ENCODE assay signal across 10 mouse cellular contexts in the genomic region with DNA sequence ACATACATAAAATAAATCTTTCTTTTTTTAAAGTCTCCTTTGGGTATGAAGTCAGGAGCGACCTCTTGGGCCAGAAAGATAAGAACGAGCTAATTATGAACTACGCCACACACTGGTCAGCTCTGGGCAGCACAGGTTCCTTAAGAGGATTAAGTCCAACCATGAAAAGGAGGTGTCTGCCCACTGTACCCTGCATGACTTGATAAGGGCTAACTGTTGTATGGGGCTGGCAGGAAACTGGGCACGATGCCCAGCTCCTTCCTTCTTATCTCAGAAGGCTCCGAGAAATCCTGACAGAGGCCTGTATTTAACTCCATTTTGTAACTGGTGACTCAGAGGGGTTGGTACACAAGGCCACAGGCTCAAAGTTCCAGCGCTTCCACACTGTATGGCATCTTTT. TPM values are rescaled to one million over a fixed set of nuclear protein-coding genes. Genes with fewer than 3 reads are reported as not detected.
A peak's percentile ranks its signal among the peaks of the same experiment; 100 is the strongest.
DNase-seq lines count a peak whose midpoint lies in the region; ATAC-seq lines count a peak whose summit lies in the region.
"Had no signal": no experiment of that assay in that cellular context is flagged by ENCODE, and none has a peak within 500 bp of the region (broad histone marks: within the 10 kb centered on the region; RNA-seq: fewer than 3 reads in every experiment).

No protein-coding gene starts in this region.

- no peak for ATAC-seq in heart, embryonic 11.5 days (replicated peaks; ENCODE audit: insufficient number of reproducible peaks, low FRiP score, low TSS enrichment)
- peak; percentile 73 for ATAC-seq in heart, embryonic 14.5 days (ENCODE audit: insufficient number of reproducible peaks, insufficient read depth, low FRiP score, low read depth)

- peaks cover 21% of the 10 kb centered on the region for H3K27me3 ChIP-seq in heart, embryonic 11.5 days (ENCODE audit: control insufficient read depth, insufficient read depth, low read length)
- no peaks in the 10 kb centered on the region for H3K27me3 ChIP-seq in heart, embryonic 14.5 days (ENCODE audit: control insufficient read depth, insufficient read depth, low read length)

- no peak overlapping the region for H3K27ac ChIP-seq in heart, embryonic 11.5 days (ENCODE audit: low read depth, low read length)
- H3K27ac ChIP-seq in heart, embryonic 14.5 days (replicated peaks in 1 of 2; ENCODE audit: control insufficient read depth in 1 of 2, insufficient read depth in 1 of 2, low read depth in 2 of 2, low read length in 2 of 2), result peak overlapping the region in 1 of 2 experiments; percentile 50; a peak in 1 of 4 replicates

- no peaks in the 10 kb centered on the region; the same call in 1 of the 2 replicates for H3K9me3 ChIP-seq in heart, embryonic 11.5 days (replicated peaks; ENCODE audit: control insufficient read depth, low read length)
- peaks cover 5% of the 10 kb centered on the region; the same call in 1 of the 2 replicates for H3K9me3 ChIP-seq in heart, embryonic 14.5 days (ENCODE audit: control insufficient read depth, low read length)

- 58% methylated on average over 6 of the region's 6 CpGs for WGBS in heart, embryonic 11.5 days (ENCODE audit: insufficient replicate concordance)
- 23% methylated on average over 6 of the region's 6 CpGs for WGBS in heart, embryonic 14.5 days

- H3K4me2 ChIP-seq in heart, embryonic 11.5 days, result no peak overlapping the region
- H3K4me2 ChIP-seq in heart, embryonic 14.5 days (ENCODE audit: low read length), result no peak overlapping the region

- no peaks in the 10 kb centered on the region for H3K36me3 ChIP-seq in heart, embryonic 11.5 days (ENCODE audit: control insufficient read depth, insufficient read depth, low read length)
- no peaks in the 10 kb centered on the region for H3K36me3 ChIP-seq in heart, embryonic 14.5 days (ENCODE audit: control insufficient read depth, insufficient read depth, low read length)

- H3K9ac ChIP-seq in heart, embryonic 11.5 days (ENCODE audit: low read depth, low read length), result no peak overlapping the region
- no peak overlapping the region for H3K9ac ChIP-seq in heart, embryonic 14.5 days (ENCODE audit: low read length)

- H3K4me1 ChIP-seq in heart, embryonic 11.5 days (ENCODE audit: control insufficient read depth, insufficient read depth, low read length), result peaks cover 3% of the 10 kb centered on the region
- H3K4me1 ChIP-seq in heart, embryonic 14.5 days (ENCODE audit: control insufficient read depth in 2 of 2, insufficient read depth in 2 of 2, low read length in 2 of 2), result peaks cover 3 to 5% of the 10 kb centered on the region in 2 experiments; a peak in 1 of 4 replicates

- peak; percentile 96 for DNase-seq in heart, adult 11 months
- DNase-seq in adipocyte (ENCODE audit: low spot score), result peak; percentile 50
- DNase-seq in lung, postnatal 36 days, result peak; percentile 36
- DNase-seq in kidney, adult 8-10 months, result no peak
- no peak for DNase-seq in kidney, postnatal 14 days
- no peak for DNase-seq in thymus, postnatal 36 days
- DNase-seq: gastrocnemius, postnatal 25 days had no signal

- no peak overlapping the region for H3K4me3 ChIP-seq in heart, embryonic 11.5 days (ENCODE audit: low read depth, low read length)
- H3K4me3 ChIP-seq in heart, embryonic 14.5 days (ENCODE audit: control insufficient read depth in 1 of 2, insufficient read depth in 1 of 2, low read depth in 1 of 2, low read length in 2 of 2), result no peak overlapping the region

RNA-seq across cellular contexts. Expression of a gene that starts 6.8 kb away (rescaled TPM):
- polyA plus RNA-seq in heart, embryonic 11.5 days (2014; fragmentation: Nextera tagmentation; extraction: Ambion mirVana), result 6.6 and 8.6 TPM in 2 replicates
- 14.1 and 14.4 TPM in 2 replicates for polyA plus RNA-seq in heart, embryonic 14.5 days (2014; fragmentation: Nextera tagmentation; extraction: Ambion mirVana)

RNA-seq across cellular contexts. Expression of a gene that starts 10.5 kb away (rescaled TPM):
- polyA plus RNA-seq in heart, embryonic 11.5 days (2014; fragmentation: Nextera tagmentation; extraction: Ambion mirVana), result 0.18 TPM in 1 of 2 replicates, not detected in the other
- not detected in 2 replicates for polyA plus RNA-seq in heart, embryonic 14.5 days (2014; fragmentation: Nextera tagmentation; extraction: Ambion mirVana)
- polyA plus RNA-seq: limb, embryonic 11.5 days had no signal

RNA-seq across cellular contexts. Expression of a gene that starts 34.4 kb away (rescaled TPM):
- polyA plus RNA-seq in heart, embryonic 11.5 days (2014; fragmentation: Nextera tagmentation; extraction: Ambion mirVana), result 0.11 TPM in 1 of 2 replicates, not detected in the other
- not detected in 2 replicates for polyA plus RNA-seq in heart, embryonic 14.5 days (2014; fragmentation: Nextera tagmentation; extraction: Ambion mirVana)
- polyA plus RNA-seq: limb, embryonic 11.5 days had no signal

RNA-seq across cellular contexts. Expression of a gene that starts 37.6 kb away (rescaled TPM):
- 28.7 and 30.0 TPM in 2 replicates for polyA plus RNA-seq in heart, embryonic 11.5 days (2014; fragmentation: Nextera tagmentation; extraction: Ambion mirVana)
- polyA plus RNA-seq in heart, embryonic 14.5 days (2014; fragmentation: Nextera tagmentation; extraction: Ambion mirVana), result 35.1 and 36.1 TPM in 2 replicates

RNA-seq across cellular contexts. Expression of a gene that starts 45.1 kb away (rescaled TPM):
- 1.6 and 2.1 TPM in 2 replicates for polyA plus RNA-seq in heart, embryonic 11.5 days (2014; fragmentation: Nextera tagmentation; extraction: Ambion mirVana)
- 3.1 TPM in 2 replicates for polyA plus RNA-seq in heart, embryonic 14.5 days (2014; fragmentation: Nextera tagmentation; extraction: Ambion mirVana)

Comparison
In these comparisons a context has a peak if more than half of its experiments do, and no peak if none do; other contexts are left out.
1. DNase-seq: peak in heart, adult 11 months (single experiment), adipocyte (single experiment) and lung, postnatal 36 days (single experiment); none in kidney, adult 8-10 months (0 of 2), kidney, postnatal 14 days (single experiment) and thymus, postnatal 36 days (0 of 2).